8 mouse cellular contexts compared by ENCODE assay signal in genomic region chr13:91371596-91371987, GRCm38 (mm10).
DNase-seq lines count a peak whose midpoint lies in the region; ATAC-seq and TF ChIP-seq lines count a peak whose summit lies in the region.

No protein-coding gene starts in this region.

- peaks cover 26% of the 10 kb centered on the region for H3K4me1 ChIP-seq in heart, embryonic 12.5 days (replicated peaks)
- H3K4me1 ChIP-seq in E14TG2a.4 (replicated peaks; ENCODE audit: low read depth, low read length) = peaks cover 34% of the 10 kb centered on the region
- H3K4me1 ChIP-seq in forebrain, postnatal 0 days (ENCODE audit: insufficient read depth) = peaks cover 30% of the 10 kb centered on the region

- TF ChIP-seq CTCF in E14TG2a.4 (conservative IDR thresholded peaks at IDR 0.05; ENCODE audit: low read length) = no peak
- TF ChIP-seq CTCF in forebrain, postnatal 0 days (IDR thresholded peaks at IDR 0.05; ENCODE audit: low read depth) = no peak

- peak overlapping the region; percentile 83 for H3K4me2 ChIP-seq in heart, embryonic 12.5 days
- H3K4me2 ChIP-seq in forebrain, postnatal 0 days (ENCODE audit: low read depth) = peak overlapping the region; percentile 69

- DNase-seq in heart, adult 18-20 months = no peak
- no peak for DNase-seq in forebrain, postnatal 0 days
- no peak for DNase-seq in urinary bladder, postnatal 36 days (ENCODE audit: low spot score in 2 of 2)
- DNase-seq in cerebellum, adult 11-12 months = no peak
- DNase-seq in cerebellum, adult 8-10 months = no peak

- H3K9me3 ChIP-seq in heart, embryonic 12.5 days (replicated peaks) = no peaks in the 10 kb centered on the region
- peaks cover 7% of the 10 kb centered on the region for H3K9me3 ChIP-seq in E14TG2a.4 (ENCODE audit: low read length)
- no peaks in the 10 kb centered on the region for H3K9me3 ChIP-seq in forebrain, postnatal 0 days (ENCODE audit: low read length)

- ATAC-seq in heart, embryonic 12.5 days (ENCODE audit: insufficient number of reproducible peaks, low FRiP score) = no peak
- ATAC-seq in forebrain, postnatal 0 days = no peak

- no peaks in the 10 kb centered on the region for H3K79me2 ChIP-seq in macrophage (ENCODE audit: inconsistent target)

- peak overlapping the region; percentile 51 for H3K4me3 ChIP-seq in heart, embryonic 12.5 days
- H3K4me3 ChIP-seq in E14TG2a.4 (replicated peaks; ENCODE audit: low read length) = peak overlapping the region; percentile 80; the same call in 1 of the 2 replicates
- peak overlapping the region; percentile 17; the same call in 1 of the 2 replicates for H3K4me3 ChIP-seq in forebrain, postnatal 0 days (ENCODE audit: low read depth, low read length)
- H3K4me3 ChIP-seq in macrophage (ENCODE audit: inconsistent target) = peak overlapping the region; percentile 41; the same call in 1 of the 2 replicates

- no peaks in the 10 kb centered on the region for H3K36me3 ChIP-seq in heart, embryonic 12.5 days
- H3K36me3 ChIP-seq in E14TG2a.4 (ENCODE audit: insufficient read depth, low read length) (no peaks in the 10 kb centered on the region), macrophage (ENCODE audit: inconsistent target) (no peaks in the 10 kb centered on the region)
- H3K36me3 ChIP-seq in forebrain, postnatal 0 days (ENCODE audit: insufficient read depth) = no peaks in the 10 kb centered on the region

- 34% methylated on average over 2 of the region's 2 CpGs for WGBS in heart, embryonic 12.5 days
- WGBS in forebrain, postnatal 0 days = 24% methylated on average over 2 of the region's 2 CpGs
- 15% methylated on average over 2 of the region's 2 CpGs for WGBS in macrophage (ENCODE audit: missing documents)

- H3K9ac ChIP-seq in heart, embryonic 12.5 days = peak overlapping the region; percentile 84; the same call in 1 of the 2 replicates
- H3K9ac ChIP-seq in forebrain, postnatal 0 days = no peak overlapping the region

- peak overlapping the region; percentile 98 for H3K27ac ChIP-seq in heart, embryonic 12.5 days (ENCODE audit: poor library complexity, severe bottlenecking)
- H3K27ac ChIP-seq in forebrain, postnatal 0 days (ENCODE audit: low read depth, low read length) = peak overlapping the region; percentile 84
- peak overlapping the region; percentile 84 for H3K27ac ChIP-seq in macrophage

- no peaks in the 10 kb centered on the region for H3K27me3 ChIP-seq in heart, embryonic 12.5 days (replicated peaks)
- peaks cover 9% of the 10 kb centered on the region; the same call in 1 of the 2 replicates for H3K27me3 ChIP-seq in E14TG2a.4 (ENCODE audit: insufficient read depth, low read length)
- H3K27me3 ChIP-seq in forebrain, postnatal 0 days (ENCODE audit: insufficient read depth, low read length) = no peaks in the 10 kb centered on the region

Comparison
In these comparisons a context has a peak if more than half of its experiments do, and no peak if none do; other contexts are left out.
1. H3K4me3 ChIP-seq: peak in every context shown above with its lines; median percentile 80 in E14TG2a.4; 51 in heart, embryonic 12.5 days; 41 in macrophage; 17 in forebrain, postnatal 0 days.